Mouse (Mus musculus): ENCODE results near the gene Olfr1174-ps. TPM values are rescaled to one million over a fixed set of nuclear protein-coding genes. Genes with fewer than 3 reads are reported as not detected.

Olfr1174-ps gene
- polyA plus RNA-seq (2015; fragmentation: Nextera tagmentation; extraction: Ambion mirVana), result not detected in 2 replicates

DNA sequence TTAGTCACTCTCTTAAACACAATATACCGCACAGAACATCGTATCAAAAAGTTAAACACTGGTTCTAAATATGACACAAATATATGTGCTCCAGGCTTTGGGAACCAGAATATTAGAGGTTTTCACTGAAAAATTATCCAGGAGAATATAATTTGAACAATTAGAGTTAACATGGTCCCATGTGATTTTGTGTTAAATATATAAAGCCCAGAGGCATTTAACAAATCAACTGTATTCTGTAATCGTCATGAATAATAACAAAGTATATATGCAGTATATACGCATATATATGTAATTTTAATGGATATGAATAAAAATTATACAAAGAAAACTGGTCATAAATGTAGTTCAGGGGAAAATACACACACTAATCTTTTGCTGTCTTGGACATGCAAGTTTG, at the start of gene Olfr1174-ps:
TSS of gene Olfr1174-ps (minus strand) at position 101 of the 400 bp plus-strand sequence.

DNA sequence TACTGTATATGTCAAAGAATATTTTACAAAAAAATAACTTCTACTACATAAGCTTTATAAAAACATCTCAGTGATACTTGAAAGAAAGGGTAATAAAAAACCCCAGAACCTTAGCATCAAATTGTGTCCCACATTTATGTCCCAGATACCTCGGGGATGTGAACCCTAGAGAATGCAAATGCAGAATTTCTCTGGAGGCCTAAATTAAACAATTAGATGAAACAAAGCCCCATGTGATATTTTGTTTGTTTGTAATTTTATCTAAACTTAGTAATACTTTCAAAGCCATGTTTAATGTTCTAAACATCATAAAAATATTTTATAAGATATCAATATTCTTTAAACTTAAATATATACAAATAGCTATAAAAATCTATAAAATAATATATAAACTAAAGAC, 31.5 kb upstream of the Olfr1174-ps start, which contains the start of gene Olfr1177-ps:
TSS of gene Olfr1177-ps (minus strand) at position 101 of the 400 bp plus-strand sequence.

DNA sequence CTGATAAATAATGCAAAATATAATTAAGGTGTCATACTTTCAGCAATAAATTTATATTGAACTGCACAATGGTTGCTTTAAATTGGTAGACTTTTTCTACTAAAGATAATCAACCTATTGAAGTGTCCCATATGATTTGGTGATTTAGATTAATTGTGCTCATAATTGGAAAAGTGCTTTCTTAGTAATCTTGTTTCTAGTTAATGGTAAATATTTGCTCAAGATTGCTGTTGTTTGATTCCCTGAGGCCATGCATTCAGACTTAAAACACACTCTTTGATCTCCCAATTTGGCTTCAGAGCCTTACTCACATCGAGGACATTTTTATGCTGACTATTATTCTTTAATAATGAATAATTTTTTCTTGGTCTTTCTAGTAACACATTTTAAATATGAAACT, 21.5 kb upstream of the Olfr1174-ps start, which contains the start of gene Olfr1176:
TSS of gene Olfr1176 (plus strand) at position 301 of the 400 bp plus-strand sequence.

DNA sequence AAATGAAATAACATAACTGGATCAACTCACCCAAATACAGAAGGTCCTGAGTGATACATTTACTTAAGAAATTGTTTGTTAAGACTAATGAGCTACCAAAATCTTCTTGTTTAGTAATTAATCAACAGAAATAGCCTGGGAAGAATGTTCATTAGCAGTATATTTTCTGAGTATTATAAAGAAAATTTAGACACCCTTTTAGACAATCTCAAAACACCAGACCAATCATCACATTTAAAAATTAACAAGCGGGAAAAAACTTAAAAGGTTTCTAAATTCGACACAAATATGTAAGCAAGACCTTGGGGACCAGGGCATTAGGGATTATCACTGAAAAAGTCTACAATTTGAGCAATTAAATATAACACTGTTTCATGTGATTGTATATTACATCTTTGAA, 12.2 kb upstream of the Olfr1174-ps start, which contains the start of gene Olfr1175-ps:
TSS of gene Olfr1175-ps (minus strand) at position 101 of the 400 bp plus-strand sequence.

DNA sequence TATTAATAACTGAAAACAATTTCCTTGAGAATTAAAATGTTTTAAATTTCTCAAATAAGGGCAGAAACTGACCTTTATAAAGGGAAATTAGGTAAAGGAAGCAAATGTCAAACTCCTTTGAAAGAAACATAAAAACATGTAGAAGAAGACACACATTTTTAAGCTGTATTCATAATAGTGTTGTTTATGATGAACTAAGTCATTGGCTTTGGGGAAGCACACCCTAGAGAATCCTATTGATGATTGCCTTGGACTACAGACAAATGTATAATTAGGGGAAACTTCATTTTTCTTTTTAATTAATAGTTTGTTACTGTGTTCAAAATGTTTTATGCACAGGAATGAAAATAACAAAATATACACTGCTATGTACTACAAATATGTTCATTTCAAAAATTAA, 35.2 kb downstream of the Olfr1174-ps start, which contains the start of gene Olfr1173:
TSS of gene Olfr1173 (minus strand) at position 101 of the 400 bp plus-strand sequence.

Other genes starting within 250 kb of the Olfr1174-ps start
- gene Olfr1163, start 243.3 kb downstream of the Olfr1174-ps start, polyA plus RNA-seq (2015; fragmentation: Nextera tagmentation; extraction: Ambion mirVana), result not detected in 2 replicates
- not detected in 2 replicates for gene Olfr1164, start 221.2 kb downstream of the Olfr1174-ps start, polyA plus RNA-seq (2015; fragmentation: Nextera tagmentation; extraction: Ambion mirVana)
- gene Olfr1166, start 186.9 kb downstream of the Olfr1174-ps start, polyA plus RNA-seq (2015; fragmentation: Nextera tagmentation; extraction: Ambion mirVana), result not detected in 2 replicates
- gene Olfr1167, start 159.9 kb downstream of the Olfr1174-ps start, polyA plus RNA-seq (2015; fragmentation: Nextera tagmentation; extraction: Ambion mirVana), result not detected in 2 replicates
- gene Olfr1168, start 133.3 kb downstream of the Olfr1174-ps start, polyA plus RNA-seq (2015; fragmentation: Nextera tagmentation; extraction: Ambion mirVana), result not detected in 2 replicates
- gene Olfr1170, start 86.8 kb downstream of the Olfr1174-ps start, polyA plus RNA-seq (2015; fragmentation: Nextera tagmentation; extraction: Ambion mirVana), result not detected in 2 replicates
- not detected in 2 replicates for gene Olfr1173, start 35.3 kb downstream of the Olfr1174-ps start, polyA plus RNA-seq (2015; fragmentation: Nextera tagmentation; extraction: Ambion mirVana)
- not detected in 2 replicates for gene Olfr1175-ps, start 12.1 kb upstream of the Olfr1174-ps start, polyA plus RNA-seq (2015; fragmentation: Nextera tagmentation; extraction: Ambion mirVana)
- not detected in 2 replicates for gene Olfr1176, start 21.6 kb upstream of the Olfr1174-ps start, polyA plus RNA-seq (2015; fragmentation: Nextera tagmentation; extraction: Ambion mirVana)
- not detected in 2 replicates for gene Olfr1177-ps, start 31.4 kb upstream of the Olfr1174-ps start, polyA plus RNA-seq (2015; fragmentation: Nextera tagmentation; extraction: Ambion mirVana)
- not detected in 2 replicates for gene Olfr1178, start 71.9 kb upstream of the Olfr1174-ps start, polyA plus RNA-seq (2015; fragmentation: Nextera tagmentation; extraction: Ambion mirVana)
- not detected in 2 replicates for gene Olfr1179, start 91.3 kb upstream of the Olfr1174-ps start, polyA plus RNA-seq (2015; fragmentation: Nextera tagmentation; extraction: Ambion mirVana)
- not detected in 2 replicates for gene Olfr1180, start 104.0 kb upstream of the Olfr1174-ps start, polyA plus RNA-seq (2015; fragmentation: Nextera tagmentation; extraction: Ambion mirVana)
- not detected in 2 replicates for gene Olfr1181, start 111.0 kb upstream of the Olfr1174-ps start, polyA plus RNA-seq (2015; fragmentation: Nextera tagmentation; extraction: Ambion mirVana)
- not detected in 2 replicates for gene Gm13757, start 134.0 kb upstream of the Olfr1174-ps start, polyA plus RNA-seq (2015; fragmentation: Nextera tagmentation; extraction: Ambion mirVana)
- gene Olfr1183, start 139.7 kb upstream of the Olfr1174-ps start, polyA plus RNA-seq (2015; fragmentation: Nextera tagmentation; extraction: Ambion mirVana), result not detected in 2 replicates
- not detected in 2 replicates for gene Olfr1184, start 168.5 kb upstream of the Olfr1174-ps start, polyA plus RNA-seq (2015; fragmentation: Nextera tagmentation; extraction: Ambion mirVana)
- gene Olfr1185-ps1, start 178.2 kb upstream of the Olfr1174-ps start, polyA plus RNA-seq (2015; fragmentation: Nextera tagmentation; extraction: Ambion mirVana), result not detected in 2 replicates
- not detected in 2 replicates for gene Olfr1186, start 203.4 kb upstream of the Olfr1174-ps start, polyA plus RNA-seq (2015; fragmentation: Nextera tagmentation; extraction: Ambion mirVana)
- gene Olfr1188, start 241.8 kb upstream of the Olfr1174-ps start, polyA plus RNA-seq (2015; fragmentation: Nextera tagmentation; extraction: Ambion mirVana), result not detected in 2 replicates

Data from urinary bladder, postnatal 0 days (tissue).